Mouse (Mus musculus): Measurements from ENCODE around the gene Gsg1.

Gsg1 gene

GRCm38 (mm10) chr6:135260435-135260834 lies 6.3 kb upstream of the Gsg1 start:
- DNase-seq (ENCODE audit: low spot score) = no peak

GRCm38 (mm10) chr6:135252728-135253077 lies 1.4 kb downstream of the Gsg1 start:
- peak; percentile 66 for DNase-seq (ENCODE audit: low spot score)

- no peak for DNase-seq (ENCODE audit: low spot score)
Observed at GRCm38 (mm10) chr6:135251849-135252727, 2.1 kb downstream of the Gsg1 start.

GRCm38 (mm10) chr6:135250926-135251699 lies 3.0 kb downstream of the Gsg1 start:
- DNase-seq (ENCODE audit: low spot score) = no peak

GRCm38 (mm10) chr6:135249846-135250531 lies 4.2 kb downstream of the Gsg1 start:
- DNase-seq (ENCODE audit: low spot score) = no peak

GRCm38 (mm10) chr6:135247861-135248260 lies 6.3 kb downstream of the Gsg1 start:
- DNase-seq (ENCODE audit: low spot score) = no peak

- no peak for DNase-seq (ENCODE audit: low spot score)
Observed at GRCm38 (mm10) chr6:135245586-135245985, 8.6 kb downstream of the Gsg1 start.

- DNase-seq (ENCODE audit: low spot score) = no peak
Observed at GRCm38 (mm10) chr6:135240361-135240760, 13.8 kb downstream of the Gsg1 start.

- no peak for DNase-seq (ENCODE audit: low spot score)
Observed at GRCm38 (mm10) chr6:135238211-135238610, 15.9 kb downstream of the Gsg1 start.

- no peak for DNase-seq (ENCODE audit: low spot score)
Observed at GRCm38 (mm10) chr6:135237326-135237725, 16.8 kb downstream of the Gsg1 start.

- no peak for DNase-seq (ENCODE audit: low spot score)
Observed at GRCm38 (mm10) chr6:135236576-135236975, 17.6 kb downstream of the Gsg1 start.

GRCm38 (mm10) chr6:135235742-135236141 lies 18.4 kb downstream of the Gsg1 start:
- no peak for DNase-seq (ENCODE audit: low spot score)

GRCm38 (mm10) chr6:135232443-135233182 lies 21.5 kb downstream of the Gsg1 start:
- DNase-seq (ENCODE audit: low spot score) = no peak

- no peak for DNase-seq (ENCODE audit: low spot score)
Observed at GRCm38 (mm10) chr6:135230586-135230985, 23.6 kb downstream of the Gsg1 start.

- DNase-seq (ENCODE audit: low spot score) = no peak
Observed at GRCm38 (mm10) chr6:135228465-135228941, 25.6 kb downstream of the Gsg1 start.

GRCm38 (mm10) chr6:135223786-135224416 lies 30.2 kb downstream of the Gsg1 start:
- DNase-seq (ENCODE audit: low spot score) = no peak

GRCm38 (mm10) chr6:135219916-135220315 lies 34.2 kb downstream of the Gsg1 start:
- no peak for DNase-seq (ENCODE audit: low spot score)

- no peak for DNase-seq (ENCODE audit: low spot score)
Observed at GRCm38 (mm10) chr6:135218330-135218729, 35.8 kb downstream of the Gsg1 start.

- no peak for DNase-seq (ENCODE audit: low spot score)
Observed at GRCm38 (mm10) chr6:135212666-135213065, 41.5 kb downstream of the Gsg1 start.

- no peak for DNase-seq (ENCODE audit: low spot score)
Observed at GRCm38 (mm10) chr6:135211169-135211568, 43.0 kb downstream of the Gsg1 start.

GRCm38 (mm10) chr6:135206909-135207308 lies 47.2 kb downstream of the Gsg1 start:
- no peak for DNase-seq (ENCODE audit: low spot score)
